Mouse (Mus musculus) testis, adult 2 months (tissue): ENCODE results near the gene Serpina6. TPM values are rescaled to one million over a fixed set of nuclear protein-coding genes. Genes with fewer than 3 reads are reported as not detected.
A peak's percentile ranks its signal among the peaks of the same experiment; 100 is the strongest.

Source experiments
- H3K27ac ChIP-seq: fragments of 200-500 bp; 2 replicates; pipeline ENCODE4 v1.5.1; 2012; ENCODE audit warnings: low read depth, low read length; ENCODE audit not compliant: control insufficient read depth, insufficient read depth
- H3K27me3 ChIP-seq: fragments of 200-500 bp; 2 replicates; pipeline ENCODE4 v1.6.1; 2012; ENCODE audit warnings: mild to moderate bottlenecking, low read length, moderate library complexity; ENCODE audit not compliant: control insufficient read depth, insufficient read depth
- H3K36me3 ChIP-seq: fragments of 200-500 bp; 2 replicates; pipeline ENCODE4 v1.6.1; 2012; ENCODE audit warnings: mild to moderate bottlenecking, low read length; ENCODE audit not compliant: control insufficient read depth, insufficient read depth
- H3K4me1 ChIP-seq: fragments of 200-500 bp; 2 replicates; pipeline ENCODE4 v1.6.1; 2012; ENCODE audit warnings: low read length; ENCODE audit not compliant: control insufficient read depth, insufficient read depth
- H3K4me3 ChIP-seq: fragments of 200-500 bp; 2 replicates; pipeline ENCODE4 v1.5.1; 2012; ENCODE audit warnings: low read depth, mild to moderate bottlenecking, low read length, moderate library complexity, mixed read lengths; ENCODE audit not compliant: control insufficient read depth
- CTCF ChIP-seq: fragments of 200-500 bp; IDR thresholded peaks from 2 replicates; pipeline ENCODE4 v1.5.1; 2012; ENCODE audit warnings: low read depth, mild to moderate bottlenecking, inconsistent platforms, low read length, moderate library complexity; ENCODE audit not compliant: control insufficient read depth, insufficient read depth, insufficient replicate concordance
- POLR2A ChIP-seq: fragments of 200-500 bp; IDR thresholded peaks from 2 replicates; pipeline ENCODE4 v1.6.1; 2012; ENCODE audit warnings: low read depth, mild to moderate bottlenecking, inconsistent platforms, low read length, moderate library complexity; ENCODE audit not compliant: control insufficient read depth
- polyA plus RNA-seq: library from polyadenylated mRNA; depleted of rRNA; stranded (reverse); fragments of >200 nt; gene quantifications from 2 replicates; pipeline ENCODE4 v1.2.3, GENCODE M21; 2012; rRNA removed

Gene Serpina6
- polyA plus RNA-seq, result 0.07 TPM in 1 of 2 replicates, not detected in the other

- no peaks in the 10 kb centered on the region for H3K36me3 ChIP-seq
- no peaks in the 10 kb centered on the region for H3K27me3 ChIP-seq
- no peak within 1 kb of the TSS for H3K27ac ChIP-seq
- no peak for TF ChIP-seq POLR2A
- TF ChIP-seq CTCF, result no peak
- no peak within 1 kb of the TSS for H3K4me3 ChIP-seq
- no peaks in the 10 kb centered on the region for H3K4me1 ChIP-seq
Observed at GRCm38 (mm10) chr12:103656848-103657626, at the start of gene Serpina6. TSS of gene Serpina6 (minus strand) at chr12:103657212.

- Histone ChIP-seq H3K4me1 (no peaks in the 10 kb centered on the region), H3K27me3 (no peaks in the 10 kb centered on the region), H3K27ac (no peak overlapping the region), H3K36me3 (no peaks in the 10 kb centered on the region), H3K4me3 (no peak overlapping the region)
- TF ChIP-seq POLR2A (no peak), CTCF (no peak)
Observed at GRCm38 (mm10) chr12:103706113-103706512, 49.1 kb upstream of the Serpina6 start.

GRCm38 (mm10) chr12:103705547-103705946 is 48.5 kb upstream of the Serpina6 start:
- no peaks in the 10 kb centered on the region for H3K36me3 ChIP-seq
- TF ChIP-seq CTCF (no peak), POLR2A (no peak)
- H3K27me3 ChIP-seq, result no peaks in the 10 kb centered on the region
- no peak overlapping the region for H3K27ac ChIP-seq
- no peaks in the 10 kb centered on the region for H3K4me1 ChIP-seq
- H3K4me3 ChIP-seq, result no peak overlapping the region

- H3K36me3 ChIP-seq, result no peaks in the 10 kb centered on the region
- no peak overlapping the region for H3K27ac ChIP-seq
- no peaks in the 10 kb centered on the region for H3K4me1 ChIP-seq
- no peak overlapping the region for H3K4me3 ChIP-seq
- TF ChIP-seq POLR2A, result no peak
- TF ChIP-seq CTCF, result no peak
- no peaks in the 10 kb centered on the region for H3K27me3 ChIP-seq
Observed at GRCm38 (mm10) chr12:103700144-103700750, 43.2 kb upstream of the Serpina6 start.

GRCm38 (mm10) chr12:103695429-103695828 is 38.4 kb upstream of the Serpina6 start, which contains the start of gene Serpina1f:
TSS of gene Serpina1f (minus strand) at chr12:103695529.
- H3K4me3 ChIP-seq, result no peak within 1 kb of the TSS
- no peaks in the 10 kb centered on the region for H3K36me3 ChIP-seq
- H3K27ac ChIP-seq, result no peak within 1 kb of the TSS
- no peaks in the 10 kb centered on the region for H3K4me1 ChIP-seq
- TF ChIP-seq POLR2A (no peak), CTCF (no peak)
- H3K27me3 ChIP-seq, result no peaks in the 10 kb centered on the region

DNA sequence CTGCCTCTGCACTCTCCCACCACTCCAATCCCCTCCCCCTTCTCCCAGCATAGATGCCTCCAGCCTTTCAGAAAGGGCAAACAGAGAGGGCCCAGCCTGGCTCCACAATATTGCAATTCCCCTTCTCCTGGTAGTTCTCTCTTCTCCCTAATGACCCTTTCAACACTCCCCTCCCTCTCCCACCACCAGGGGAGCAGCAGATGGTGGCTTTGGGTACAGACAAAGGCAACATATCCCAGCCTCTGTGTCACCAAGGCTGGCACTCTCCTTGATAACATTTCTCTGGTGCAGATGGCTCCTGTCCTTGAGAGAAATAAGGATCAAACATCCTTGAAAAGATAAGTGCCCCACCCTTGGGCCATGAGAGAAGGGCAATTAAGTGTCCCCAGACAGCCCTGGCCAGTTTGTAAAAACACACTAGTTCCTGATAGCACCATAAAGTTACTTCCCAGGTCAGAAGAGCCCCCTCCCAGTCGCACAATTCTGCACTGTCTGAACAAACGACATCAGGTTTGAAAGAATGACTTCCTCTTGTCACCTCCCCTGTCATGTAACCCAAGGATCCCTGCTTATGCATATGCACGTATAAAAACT is 31.3 kb upstream of the Serpina6 start:
- Histone ChIP-seq H3K27me3 (no peaks in the 10 kb centered on the region), H3K27ac (peak overlapping the region; percentile 63), H3K36me3 (no peaks in the 10 kb centered on the region), H3K4me3 (no peak overlapping the region), H3K4me1 (peaks cover 2% of the 10 kb centered on the region)
- TF ChIP-seq POLR2A, result no peak
- no peak for TF ChIP-seq CTCF

- peaks cover 2% of the 10 kb centered on the region for H3K4me1 ChIP-seq
- H3K36me3 ChIP-seq, result no peaks in the 10 kb centered on the region
- H3K27me3 ChIP-seq, result no peaks in the 10 kb centered on the region
- H3K4me3 ChIP-seq, result no peak overlapping the region
- H3K27ac ChIP-seq, result peak overlapping the region; percentile 37; the same call in 1 of the 2 replicates
- TF ChIP-seq POLR2A (no peak), CTCF (no peak)
Observed at GRCm38 (mm10) chr12:103687021-103687420, 30.0 kb upstream of the Serpina6 start.
